Comparison of ENCODE assay signal across 9 mouse cellular contexts in the genomic region with DNA sequence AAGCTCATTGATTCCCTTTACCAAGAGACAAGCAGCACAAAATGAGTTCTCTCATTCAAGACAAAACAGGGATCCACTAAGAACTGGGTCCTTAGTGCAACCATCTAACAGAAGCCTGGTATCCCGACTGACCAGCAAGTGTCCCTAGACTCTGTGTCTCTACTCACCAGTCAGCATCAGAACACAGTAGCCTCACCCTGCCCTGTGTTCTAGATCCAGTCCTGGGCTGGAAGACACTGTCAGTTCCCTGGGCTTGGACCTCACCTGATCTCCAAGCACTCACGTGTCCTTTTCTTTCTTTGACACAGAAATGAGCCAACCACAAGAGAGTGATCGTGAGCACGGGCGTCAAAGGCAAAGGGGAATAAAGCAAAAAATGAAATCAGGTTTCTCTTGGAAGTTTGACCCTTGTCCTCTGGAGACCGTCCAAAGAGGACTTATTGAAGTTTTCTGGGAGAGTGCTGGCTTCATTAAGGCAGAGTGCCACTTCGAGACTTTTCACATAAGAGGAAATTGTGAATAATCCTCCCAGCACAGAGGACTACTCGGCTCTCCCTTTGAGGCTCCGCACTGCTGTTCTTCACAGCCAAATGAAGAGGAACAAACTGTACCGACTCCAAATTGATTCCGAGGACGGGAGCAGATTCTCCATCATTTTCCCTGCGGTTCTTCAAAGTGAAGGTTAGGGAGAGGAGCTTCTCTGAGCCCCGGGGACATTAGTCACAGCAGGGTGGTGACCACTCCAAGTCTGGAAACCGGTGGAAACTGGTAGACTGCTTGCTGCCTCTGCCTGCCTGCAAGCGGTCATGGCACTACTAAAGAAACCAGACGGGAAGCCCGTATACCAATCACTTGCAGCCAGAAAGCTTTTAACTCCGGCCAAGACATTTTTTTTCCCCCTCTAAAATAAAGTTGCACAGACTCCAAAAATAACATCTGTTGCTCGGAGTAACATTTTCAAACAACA.
DNase-seq lines count a peak whose midpoint lies in the region; ATAC-seq lines count a peak whose summit lies in the region.
"Had no signal": no experiment of that assay in that cellular context is flagged by ENCODE, and none has a peak within 500 bp of the region (broad histone marks: within the 10 kb centered on the region; RNA-seq: fewer than 3 reads in every experiment).

No protein-coding gene starts in this region.

- no peak overlapping the region for H3K4me2 ChIP-seq in forebrain, embryonic 14.5 days (ENCODE audit: low read length)

- 83% methylated on average over 20 of the region's 20 CpGs for WGBS in forebrain, embryonic 14.5 days

- H3K4me1 ChIP-seq in forebrain, embryonic 14.5 days (ENCODE audit: control insufficient read depth, insufficient read depth, low read length) = no peaks in the 10 kb centered on the region

- no peak for ATAC-seq in forebrain, embryonic 14.5 days

- no peak overlapping the region for H3K4me3 ChIP-seq in forebrain, embryonic 14.5 days (ENCODE audit: low read depth, low read length)

- no peak overlapping the region for H3K9ac ChIP-seq in forebrain, embryonic 14.5 days (ENCODE audit: low read length)

- peak; percentile 91 for DNase-seq in heart, adult 11 months
- DNase-seq in heart, postnatal 25 days (ENCODE audit: low spot score) = no peak
- peak; percentile 44 for DNase-seq in adrenal gland, postnatal 25 days
- DNase-seq in heart, postnatal 4 days = peak; percentile 15
- DNase-seq in lung, postnatal 14 days = peak; percentile 59
- DNase-seq in forebrain, embryonic 14.5 days (ENCODE audit: low spot score) = no peak
- no peak for DNase-seq in embryo, embryonic 10 days (ENCODE audit: low spot score)
- no peak for DNase-seq in embryo, embryonic 10.5 days (ENCODE audit: low spot score)

- H3K9me3 ChIP-seq in forebrain, embryonic 14.5 days (replicated peaks; ENCODE audit: control insufficient read depth, low read length) = no peaks in the 10 kb centered on the region

- H3K36me3 ChIP-seq in forebrain, embryonic 14.5 days (ENCODE audit: control insufficient read depth, insufficient read depth, low read length) = no peaks in the 10 kb centered on the region

- intact Hi-C loops in heart, postnatal 25 days (cut with DNase I) = no loop called here

- H3K27ac ChIP-seq in forebrain, embryonic 14.5 days (ENCODE audit: low read depth, low read length) = no peak overlapping the region

- H3K27me3 ChIP-seq in forebrain, embryonic 14.5 days (replicated peaks; ENCODE audit: control insufficient read depth, insufficient read depth, low read length) = no peaks in the 10 kb centered on the region
- H3K27me3 ChIP-seq: CH12.LX had no signal

Comparison
In these comparisons a context has a peak if more than half of its experiments do, and no peak if none do; other contexts are left out.
1. DNase-seq: peak in heart, adult 11 months (single experiment), adrenal gland, postnatal 25 days (single experiment), heart, postnatal 4 days (single experiment) and lung, postnatal 14 days (single experiment); none in heart, postnatal 25 days (single experiment), forebrain, embryonic 14.5 days (single experiment), embryo, embryonic 10 days (single experiment) and embryo, embryonic 10.5 days (single experiment).